Mouse (Mus musculus): ENCODE data around the gene Pdzd7. TPM values are rescaled to one million over a fixed set of nuclear protein-coding genes. Genes with fewer than 3 reads are reported as not detected.

Gene Pdzd7
- polyA plus RNA-seq, 1 experiment from 2014 or later: 0.62 TPM

- peaks cover 10% of the 10 kb centered on the region; the same call in 1 of the 2 replicates for H3K4me1 ChIP-seq (replicated peaks; ENCODE audit: control insufficient read depth, insufficient read depth, low read length)
- no peaks in the 10 kb centered on the region for H3K9me3 ChIP-seq (ENCODE audit: control insufficient read depth, low read length)
- no peaks in the 10 kb centered on the region for H3K27me3 ChIP-seq (ENCODE audit: control insufficient read depth, insufficient read depth, low read length)
- 64% methylated on average over 6 of the region's 6 CpGs for WGBS
- H3K4me3 ChIP-seq (ENCODE audit: low read depth, low read length): no peak overlapping the region
- H3K4me2 ChIP-seq (replicated peaks; ENCODE audit: low read depth, low read length): no peak overlapping the region
- ATAC-seq (ENCODE audit: low FRiP score) (no peak), DNase-seq (ENCODE audit: low spot score) (no peak)
- H3K27ac ChIP-seq (ENCODE audit: low read depth, low read length): no peak overlapping the region
- no peak overlapping the region for H3K9ac ChIP-seq (ENCODE audit: low read depth, low read length)
- peaks cover 6% of the 10 kb centered on the region; the same call in 1 of the 2 replicates for H3K36me3 ChIP-seq (ENCODE audit: control insufficient read depth, insufficient read depth, low read length)
These were observed 31.8 kb downstream of the Pdzd7 start for GRCm38 (mm10) chr19:45013581-45014225.

GRCm38 (mm10) chr19:45012636-45013035 is 32.9 kb downstream of the Pdzd7 start:
- Histone ChIP-seq H3K27ac (ENCODE audit: low read depth, low read length) (peak overlapping the region; percentile 59), H3K4me1 (replicated peaks; ENCODE audit: control insufficient read depth, insufficient read depth, low read length) (peaks cover 10% of the 10 kb centered on the region; the same call in 1 of the 2 replicates), H3K9me3 (ENCODE audit: control insufficient read depth, low read length) (no peaks in the 10 kb centered on the region), H3K27me3 (ENCODE audit: control insufficient read depth, insufficient read depth, low read length) (no peaks in the 10 kb centered on the region), H3K9ac (ENCODE audit: low read depth, low read length) (0 out of 2 replicates have a peak overlapping the region, but pooled peaks have one; percentile 36), H3K4me3 (ENCODE audit: low read depth, low read length) (no peak overlapping the region), H3K36me3 (ENCODE audit: control insufficient read depth, insufficient read depth, low read length) (peaks cover 6% of the 10 kb centered on the region; the same call in 1 of the 2 replicates), H3K4me2 (replicated peaks; ENCODE audit: low read depth, low read length) (no peak overlapping the region)
- peak; percentile 50 for DNase-seq (ENCODE audit: low spot score)
- no peak for ATAC-seq (ENCODE audit: low FRiP score)
- WGBS: 46% methylated on average over 6 of the region's 6 CpGs

DNA sequence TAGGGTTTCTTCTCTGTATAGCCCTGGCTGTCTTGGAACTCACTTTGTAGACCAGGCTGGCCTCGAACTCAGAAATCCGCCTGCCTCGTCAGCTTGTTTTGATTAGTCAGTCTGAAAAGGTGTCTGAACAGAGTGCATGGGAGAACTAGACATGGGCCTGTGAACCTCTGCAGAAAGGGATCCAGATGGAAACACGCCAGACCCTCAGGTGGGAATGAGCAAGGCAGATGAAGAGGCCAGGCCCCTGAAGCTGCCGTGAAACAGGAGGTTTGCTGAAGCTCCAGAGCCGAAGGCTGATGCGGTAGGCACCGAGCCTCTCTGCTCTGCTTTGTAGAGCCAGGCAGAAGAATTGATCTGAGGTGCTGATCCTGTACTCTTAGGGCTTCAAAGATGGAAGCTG is 33.3 kb downstream of the Pdzd7 start:
- Histone ChIP-seq H3K9ac (ENCODE audit: low read depth, low read length) (0 out of 2 replicates have a peak overlapping the region, but pooled peaks have one; percentile 36), H3K36me3 (ENCODE audit: control insufficient read depth, insufficient read depth, low read length) (peaks cover 6% of the 10 kb centered on the region; the same call in 1 of the 2 replicates), H3K4me2 (replicated peaks; ENCODE audit: low read depth, low read length) (no peak overlapping the region), H3K27ac (ENCODE audit: low read depth, low read length) (peak overlapping the region; percentile 59), H3K27me3 (ENCODE audit: control insufficient read depth, insufficient read depth, low read length) (no peaks in the 10 kb centered on the region), H3K4me1 (replicated peaks; ENCODE audit: control insufficient read depth, insufficient read depth, low read length) (peaks cover 10% of the 10 kb centered on the region; the same call in 1 of the 2 replicates), H3K4me3 (ENCODE audit: low read depth, low read length) (no peak overlapping the region), H3K9me3 (ENCODE audit: control insufficient read depth, low read length) (no peaks in the 10 kb centered on the region)
- 87% methylated on average over 8 of the region's 8 CpGs for WGBS
- DNase-seq (ENCODE audit: low spot score): no peak
- ATAC-seq (ENCODE audit: low FRiP score): no peak

- Histone ChIP-seq H3K4me2 (replicated peaks; ENCODE audit: low read depth, low read length) (no peak overlapping the region), H3K4me1 (replicated peaks; ENCODE audit: control insufficient read depth, insufficient read depth, low read length) (peaks cover 7% of the 10 kb centered on the region; the same call in 1 of the 2 replicates), H3K4me3 (ENCODE audit: low read depth, low read length) (no peak overlapping the region), H3K9ac (ENCODE audit: low read depth, low read length) (no peak overlapping the region), H3K27me3 (ENCODE audit: control insufficient read depth, insufficient read depth, low read length) (no peaks in the 10 kb centered on the region), H3K27ac (ENCODE audit: low read depth, low read length) (no peak overlapping the region), H3K36me3 (ENCODE audit: control insufficient read depth, insufficient read depth, low read length) (peaks cover 6% of the 10 kb centered on the region; the same call in 1 of the 2 replicates), H3K9me3 (ENCODE audit: control insufficient read depth, low read length) (no peaks in the 10 kb centered on the region)
- 87% methylated on average over 4 of the region's 4 CpGs for WGBS
- ATAC-seq (ENCODE audit: low FRiP score): no peak
- DNase-seq (ENCODE audit: low spot score): no peak
These were observed 34.9 kb downstream of the Pdzd7 start for GRCm38 (mm10) chr19:45010646-45011045.

DNA sequence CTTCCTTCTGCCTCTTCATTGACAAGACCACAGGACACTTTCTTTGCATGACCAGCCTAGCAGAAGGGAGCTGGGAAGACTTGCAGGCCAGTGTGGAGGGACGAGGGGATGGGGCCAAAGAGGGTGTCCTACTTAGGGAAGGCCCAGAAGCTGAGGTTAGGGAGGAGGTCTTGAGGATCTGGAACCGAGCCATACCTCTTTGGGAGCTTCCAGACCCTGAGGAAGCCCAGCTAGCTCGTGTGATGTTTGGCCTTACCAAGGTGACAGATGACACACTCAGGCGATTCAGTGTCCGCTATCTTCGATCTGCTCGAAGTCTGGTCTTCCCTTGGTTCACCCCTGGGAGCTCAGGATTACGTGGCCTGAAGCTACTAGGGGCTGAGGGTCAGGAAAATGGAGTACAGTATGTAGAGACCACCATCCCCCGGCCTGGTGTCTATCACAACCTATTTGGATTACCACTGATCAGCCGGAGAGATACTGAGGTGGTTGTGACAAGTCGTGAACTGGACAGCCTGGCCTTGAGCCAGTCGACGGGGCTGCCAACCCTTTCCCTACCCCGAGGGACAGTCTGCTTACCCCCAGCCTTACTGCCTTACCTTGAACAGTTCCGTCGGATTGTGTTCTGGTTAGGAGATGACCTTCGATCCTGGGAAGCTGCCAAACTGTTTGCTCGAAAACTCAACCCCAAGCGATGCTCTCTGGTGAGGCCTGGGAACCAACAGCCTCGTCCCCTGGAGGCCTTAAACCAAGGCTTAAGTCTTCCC is 37.9 kb downstream of the Pdzd7 start:
- Histone ChIP-seq H3K27ac (ENCODE audit: low read depth, low read length) (no peak overlapping the region), H3K9ac (ENCODE audit: low read depth, low read length) (peak overlapping the region; percentile 67; the same call in 1 of the 2 replicates), H3K27me3 (ENCODE audit: control insufficient read depth, insufficient read depth, low read length) (no peaks in the 10 kb centered on the region), H3K9me3 (ENCODE audit: control insufficient read depth, low read length) (no peaks in the 10 kb centered on the region), H3K36me3 (ENCODE audit: control insufficient read depth, insufficient read depth, low read length) (peaks cover 6% of the 10 kb centered on the region; the same call in 1 of the 2 replicates), H3K4me2 (replicated peaks; ENCODE audit: low read depth, low read length) (peak overlapping the region; percentile 88), H3K4me1 (replicated peaks; ENCODE audit: control insufficient read depth, insufficient read depth, low read length) (peaks cover 4% of the 10 kb centered on the region; the same call in 1 of the 2 replicates), H3K4me3 (ENCODE audit: low read depth, low read length) (peak overlapping the region; percentile 99; the same call in 1 of the 2 replicates)
- ATAC-seq (ENCODE audit: low FRiP score) (no peak), DNase-seq (ENCODE audit: low spot score) (no peak)
- WGBS: 91% methylated on average over 20 of the region's 20 CpGs

DNA sequence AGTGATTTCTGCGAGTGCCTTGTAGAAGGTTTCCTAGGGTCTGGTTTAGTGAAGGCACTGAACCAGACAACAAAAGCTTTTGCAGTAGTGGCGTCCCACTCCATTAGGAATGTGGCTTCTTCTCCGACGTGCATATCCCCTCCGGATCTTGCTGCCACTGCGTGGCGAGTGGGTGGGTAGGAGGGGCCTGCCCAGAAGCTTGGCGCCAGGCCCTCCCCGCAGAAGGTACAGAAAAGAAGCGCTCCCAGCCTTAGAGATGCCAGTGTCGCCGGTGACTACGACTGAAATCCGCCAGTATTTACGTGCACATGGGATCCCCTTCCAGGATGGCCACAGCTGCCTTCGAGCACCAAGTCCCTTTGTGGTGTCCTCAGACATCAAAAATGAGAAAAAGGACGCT is 38.5 kb downstream of the Pdzd7 start:
- Histone ChIP-seq H3K4me2 (replicated peaks; ENCODE audit: low read depth, low read length) (peak overlapping the region; percentile 88), H3K4me3 (ENCODE audit: low read depth, low read length) (peak overlapping the region; percentile 99), H3K4me1 (replicated peaks; ENCODE audit: control insufficient read depth, insufficient read depth, low read length) (peaks cover 4% of the 10 kb centered on the region; the same call in 1 of the 2 replicates), H3K27me3 (ENCODE audit: control insufficient read depth, insufficient read depth, low read length) (no peaks in the 10 kb centered on the region), H3K27ac (ENCODE audit: low read depth, low read length) (no peak overlapping the region), H3K9ac (ENCODE audit: low read depth, low read length) (peak overlapping the region; percentile 67), H3K9me3 (ENCODE audit: control insufficient read depth, low read length) (no peaks in the 10 kb centered on the region), H3K36me3 (ENCODE audit: control insufficient read depth, insufficient read depth, low read length) (peaks cover 6% of the 10 kb centered on the region; the same call in 1 of the 2 replicates)
- ATAC-seq (ENCODE audit: low FRiP score) (no peak), DNase-seq (ENCODE audit: low spot score) (no peak)
- WGBS: 50% methylated on average over 17 of the region's 17 CpGs

- DNase-seq (ENCODE audit: low spot score): peak; percentile 97
- peaks cover 4% of the 10 kb centered on the region; the same call in 1 of the 2 replicates for H3K4me1 ChIP-seq (replicated peaks; ENCODE audit: control insufficient read depth, insufficient read depth, low read length)
- no peaks in the 10 kb centered on the region for H3K27me3 ChIP-seq (ENCODE audit: control insufficient read depth, insufficient read depth, low read length)
- H3K9me3 ChIP-seq (ENCODE audit: control insufficient read depth, low read length): no peaks in the 10 kb centered on the region
- peak within 1 kb of the TSS; percentile 88 for H3K4me2 ChIP-seq (replicated peaks; ENCODE audit: low read depth, low read length)
- peak; percentile 91 for ATAC-seq (ENCODE audit: low FRiP score)
- peaks cover 6% of the 10 kb centered on the region; the same call in 1 of the 2 replicates for H3K36me3 ChIP-seq (ENCODE audit: control insufficient read depth, insufficient read depth, low read length)
- peak within 1 kb of the TSS; percentile 67 for H3K9ac ChIP-seq (ENCODE audit: low read depth, low read length)
- WGBS: under 1% methylated on average over 73 of the region's 82 CpGs
- H3K4me3 ChIP-seq (ENCODE audit: low read depth, low read length): peak within 1 kb of the TSS; percentile 99
- H3K27ac ChIP-seq (ENCODE audit: low read depth, low read length): peak within 1 kb of the TSS; percentile 58; the same call in 1 of the 2 replicates
These were observed 39.4 kb downstream of the Pdzd7 start, which contains the start of gene Mrpl43 for GRCm38 (mm10) chr19:45005957-45006712. Mrpl43 (minus strand) TSS chr19:45006442.

- DNase-seq (ENCODE audit: low spot score): peak; percentile 61
- peak within 1 kb of the TSS; percentile 99 for H3K4me3 ChIP-seq (ENCODE audit: low read depth, low read length)
- H3K4me1 ChIP-seq (replicated peaks; ENCODE audit: control insufficient read depth, insufficient read depth, low read length): peaks cover 4% of the 10 kb centered on the region; the same call in 1 of the 2 replicates
- peak within 1 kb of the TSS; percentile 88 for H3K4me2 ChIP-seq (replicated peaks; ENCODE audit: low read depth, low read length)
- no peaks in the 10 kb centered on the region for H3K9me3 ChIP-seq (ENCODE audit: control insufficient read depth, low read length)
- peak within 1 kb of the TSS; percentile 58; the same call in 1 of the 2 replicates for H3K27ac ChIP-seq (ENCODE audit: low read depth, low read length)
- whole genome bisulfite sequencing: 10% methylated on average over 16 of the region's 16 CpGs
- no peaks in the 10 kb centered on the region for H3K27me3 ChIP-seq (ENCODE audit: control insufficient read depth, insufficient read depth, low read length)
- peak within 1 kb of the TSS; percentile 67 for H3K9ac ChIP-seq (ENCODE audit: low read depth, low read length)
- ATAC-seq (ENCODE audit: low FRiP score): peak; percentile 2; the same call in 1 of the 2 replicates
- H3K36me3 ChIP-seq (ENCODE audit: control insufficient read depth, insufficient read depth, low read length): peaks cover 3% of the 10 kb centered on the region; the same call in 1 of the 2 replicates
These were observed 40.1 kb downstream of the Pdzd7 start, which contains the start of gene Twnk for GRCm38 (mm10) chr19:45005444-45005843. Twnk (plus strand) TSS chr19:45005663.

Data from hindbrain, embryonic 11.5 days (tissue).